Mouse (Mus musculus) gonadal fat pad, adult 2 months (tissue): ENCODE measurements around the gene Btbd35f23. TPM values are rescaled to one million over a fixed set of nuclear protein-coding genes. Genes with fewer than 3 reads are reported as not detected.
"Not testable (repeated sequence)": the region's sequence is repeated elsewhere in the genome, so short reads cannot be mapped to it uniquely, and the experiment has no call there.

Experiments used
- DNase-seq: peaks from one replicate; pipeline ENCODE4 v3.0.0-alpha.2; 2012; ENCODE audit warnings: low read depth
- polyA plus RNA-seq: library from polyadenylated mRNA; depleted of rRNA; stranded (reverse); fragments of >200 nt; gene quantifications from 2 replicates; pipeline ENCODE4 v1.2.3, GENCODE M21; 2012; rRNA removed

The Btbd35f23 gene
- polyA plus RNA-seq = not detected in 2 replicates

DNA sequence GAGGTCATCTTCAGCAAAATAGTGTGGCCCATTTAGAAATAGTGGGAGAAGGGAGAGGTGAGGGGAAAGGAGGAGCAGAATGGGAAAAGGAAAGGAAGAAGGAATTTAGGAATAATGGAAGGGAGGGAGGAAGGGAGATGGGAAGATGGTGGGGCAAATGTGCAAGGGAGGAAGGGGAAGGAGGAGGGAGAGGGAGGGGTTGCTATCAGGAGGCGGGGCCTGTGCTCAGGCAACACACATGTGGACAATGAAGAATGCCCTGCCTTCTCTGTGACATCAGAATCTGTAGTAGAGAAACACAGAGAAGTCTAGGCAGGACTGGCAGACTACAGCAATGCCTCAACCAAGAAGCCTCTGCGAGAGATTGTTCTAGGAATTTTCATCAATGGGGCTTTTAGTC, at the start of gene Btbd35f23:
TSS of gene Btbd35f23 (plus strand) at position 301 of the 400 bp plus-strand sequence.
- not testable (repeated sequence) for DNase-seq

Other genes with a start within 250 kb of the Btbd35f23 start
- not detected in 2 replicates for gene Btbd35f24, start 119.0 kb downstream of the Btbd35f23 start, polyA plus RNA-seq